In genomic region chr6:43475921-43476320, GRCm38 (mm10) we compare ENCODE assay signal across 34 mouse cellular contexts.
"Had no signal": no experiment of that assay in that cellular context is flagged by ENCODE, and none has a peak within 500 bp of the region (broad histone marks: within the 10 kb centered on the region; RNA-seq: fewer than 3 reads in every experiment).

No protein-coding gene starts in this region.

- H3K4me1 ChIP-seq: heart, embryonic 10.5 days; heart, embryonic 12.5 days; heart, embryonic 13.5 days; heart, embryonic 15.5 days; hindbrain, embryonic 10.5 days; hindbrain, embryonic 12.5 days; hindbrain, embryonic 13.5 days; hindbrain, embryonic 15.5 days; intestine, embryonic 15.5 days; kidney, embryonic 15.5 days had no signal

- ATAC-seq: hindbrain, embryonic 16.5 days; hindbrain, postnatal 0 days; inflammation-experienced regulatory T-cells, adult 6 months; intestine, embryonic 15.5 days; intestine, postnatal 0 days had no signal

- H3K27me3 ChIP-seq: heart, embryonic 12.5 days; heart, embryonic 13.5 days; heart, embryonic 15.5 days; hindbrain, embryonic 12.5 days; hindbrain, embryonic 13.5 days; hindbrain, embryonic 15.5 days; intestine, embryonic 15.5 days; kidney, embryonic 15.5 days had no signal

- H3K27ac ChIP-seq: heart, embryonic 10.5 days; heart, embryonic 13.5 days; heart, embryonic 15.5 days; hindbrain, embryonic 10.5 days; hindbrain, embryonic 12.5 days; hindbrain, embryonic 13.5 days; hindbrain, embryonic 14.5 days; hindbrain, embryonic 15.5 days; hindbrain, postnatal 0 days; intestine, embryonic 15.5 days; kidney, embryonic 15.5 days; kidney, postnatal 0 days; layer of hippocampus, adult 2 months had no signal

- H3K9me3 ChIP-seq: heart, embryonic 10.5 days; heart, embryonic 12.5 days; heart, embryonic 13.5 days; heart, embryonic 15.5 days; hindbrain, embryonic 10.5 days; hindbrain, embryonic 12.5 days; hindbrain, embryonic 13.5 days; hindbrain, embryonic 15.5 days; intestine, embryonic 15.5 days; kidney, embryonic 15.5 days had no signal

- H3K9ac ChIP-seq: heart, embryonic 12.5 days; heart, embryonic 13.5 days; heart, embryonic 15.5 days; hindbrain, embryonic 12.5 days; hindbrain, embryonic 13.5 days; hindbrain, embryonic 14.5 days; hindbrain, embryonic 15.5 days; intestine, embryonic 15.5 days; kidney, embryonic 15.5 days had no signal

- H3K36me3 ChIP-seq: heart, embryonic 10.5 days; heart, embryonic 12.5 days; heart, embryonic 13.5 days; heart, embryonic 15.5 days; hindbrain, embryonic 10.5 days; hindbrain, embryonic 12.5 days; hindbrain, embryonic 13.5 days; hindbrain, embryonic 15.5 days; intestine, embryonic 15.5 days; kidney, embryonic 15.5 days had no signal

- H3K4me3 ChIP-seq: heart, embryonic 10.5 days; heart, embryonic 12.5 days; heart, embryonic 13.5 days; heart, embryonic 15.5 days; hindbrain, embryonic 10.5 days; hindbrain, embryonic 12.5 days; hindbrain, embryonic 13.5 days; hindbrain, embryonic 15.5 days; intestine, embryonic 15.5 days; kidney, embryonic 15.5 days; layer of hippocampus, adult 2 months had no signal

- H3K4me2 ChIP-seq: heart, embryonic 11.5 days; heart, embryonic 12.5 days; heart, embryonic 13.5 days; heart, embryonic 15.5 days; hindbrain, embryonic 12.5 days; hindbrain, embryonic 13.5 days; hindbrain, embryonic 14.5 days; hindbrain, embryonic 15.5 days; intestine, embryonic 15.5 days; kidney, embryonic 15.5 days had no signal

- DNase-seq: heart, postnatal 10 days; heart, postnatal 14 days; heart, postnatal 36 days; heart, postnatal 4 days; kidney, adult 11 months; kidney, adult 18-20 months; kidney, adult 2 months; kidney, adult 8-10 months; kidney, adult 9 months; kidney, postnatal 10 days; kidney, postnatal 14 days; kidney, postnatal 25 days; kidney, postnatal 36 days; kidney, postnatal 4 days; layer of hippocampus, adult 9-11 months; layer of hippocampus, postnatal 36 days had no signal
